Mouse (Mus musculus) naive thymus-derived CD4-positive, alpha-beta T cell, adult 2 months (primary cell): ENCODE data around the gene Cmip.

ENCODE experiments used
- DNase-seq: peaks from one replicate; pipeline ENCODE4 v3.0.0-alpha.2; 2011; ENCODE audit warnings: low read depth

Gene Cmip

DNA sequence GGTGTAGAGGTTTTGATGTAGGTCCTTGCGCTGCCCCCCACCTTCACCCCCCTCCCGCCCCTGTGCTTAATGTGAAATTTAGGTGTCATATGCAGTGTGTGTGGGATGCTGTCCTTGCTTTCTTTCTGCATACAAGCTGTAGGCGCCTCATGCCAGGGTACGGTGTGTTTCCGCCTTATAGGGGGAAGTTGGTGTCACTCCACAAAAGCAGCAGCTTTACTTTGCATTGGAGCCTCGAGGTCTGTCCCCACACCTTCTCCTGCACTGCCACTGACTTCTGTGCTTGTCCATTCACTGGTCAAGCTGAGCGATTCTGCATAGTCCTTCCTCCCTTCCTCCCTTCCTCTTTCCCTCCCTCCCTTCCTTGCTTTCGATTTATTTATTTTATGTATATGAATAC lies 250.8 kb downstream of the Cmip start:
- DNase-seq, result no peak
